Mouse (Mus musculus): ENCODE measurements at regions not wholly inside any gene's neighbourhood (a gene's known extent, or its start where the extent isn't known, plus 50 kb on each side); places are given as distances from the start of the nearest gene placed in this dataset.

- ATAC-seq, result no peak
Measured at GRCm38 (mm10) chr13:28898900-28899299, 54.6 kb downstream of the Sox4 start.

- no peak for ATAC-seq
Measured at GRCm38 (mm10) chr13:28892896-28893295, 60.6 kb downstream of the Sox4 start.

DNA sequence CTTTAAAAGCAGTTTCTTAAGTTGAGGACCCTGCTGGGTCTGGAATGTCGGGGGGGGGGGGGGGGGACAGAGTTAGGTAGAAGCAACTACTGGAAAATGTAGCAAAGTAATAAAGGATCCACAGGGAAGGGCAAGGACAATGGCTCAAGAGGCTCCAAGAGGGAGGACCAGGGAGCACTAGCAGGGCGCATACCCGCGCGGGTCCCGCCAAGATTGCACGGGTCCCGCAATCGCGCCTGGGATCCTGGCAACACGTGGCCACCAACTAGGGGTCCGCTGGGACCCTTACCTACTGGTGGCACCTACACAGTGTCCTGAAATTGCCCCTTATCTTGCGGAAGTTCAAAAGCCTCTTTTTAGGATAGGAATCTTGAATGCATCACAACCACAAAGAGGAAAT is 66.4 kb downstream of the Sox4 start:
- ATAC-seq, result no peak

GRCm38 (mm10) chr13:28886691-28887090 is 66.8 kb downstream of the Sox4 start:
- no peak for ATAC-seq

GRCm38 (mm10) chr13:28885083-28886037 is 68.2 kb downstream of the Sox4 start:
- no peak for ATAC-seq

DNA sequence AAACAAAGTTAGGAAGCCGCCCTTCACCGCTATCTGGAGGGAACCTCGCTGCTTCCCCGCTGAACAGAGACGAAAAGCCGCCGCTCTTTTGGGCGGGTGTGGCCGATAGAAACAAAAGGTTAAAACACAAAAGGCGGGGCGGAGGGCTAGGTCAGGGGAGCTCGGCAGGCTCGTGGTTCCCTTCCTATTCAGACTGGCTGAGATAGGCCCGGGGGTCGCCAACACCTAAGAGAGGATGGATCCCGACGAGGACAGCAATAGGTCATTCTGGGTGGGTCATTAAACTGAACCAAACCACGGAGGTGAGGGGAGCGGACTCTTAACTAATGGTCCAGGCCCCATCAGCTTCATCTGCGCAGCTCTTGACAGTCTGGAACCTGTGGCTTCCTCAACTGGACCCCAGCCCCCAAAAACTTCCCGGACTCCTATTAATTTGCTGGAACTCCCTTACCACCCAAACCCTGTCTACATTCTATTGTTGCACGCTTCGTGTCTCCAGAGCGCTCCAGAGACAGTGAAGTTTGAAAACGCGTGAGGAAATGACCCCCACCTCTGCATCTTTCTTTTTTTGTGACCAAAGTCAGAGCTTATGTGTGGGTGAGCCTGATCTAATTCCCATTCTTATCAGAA is 69.2 kb downstream of the Sox4 start:
- ATAC-seq, result no peak

DNA sequence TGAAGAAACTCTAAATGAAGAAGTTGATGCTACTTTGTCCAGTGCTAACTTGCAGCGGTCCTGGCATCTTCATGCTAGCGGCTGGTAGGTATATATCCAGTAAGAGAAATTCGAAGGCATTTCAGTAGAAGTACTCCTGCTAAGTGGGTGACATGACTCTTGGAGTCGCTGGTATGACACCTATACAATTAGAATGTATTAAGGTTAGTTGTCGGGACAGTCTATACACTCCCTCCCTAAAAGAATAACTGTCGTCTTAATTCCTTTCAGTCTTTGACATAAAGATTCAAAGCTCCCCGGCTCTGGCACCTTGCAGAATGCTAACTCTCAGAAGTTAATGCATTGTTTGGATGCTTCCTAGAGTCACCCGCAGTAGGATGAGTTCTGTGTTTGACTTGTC is 70.1 kb downstream of the Sox4 start:
- no peak for ATAC-seq

GRCm38 (mm10) chr13:28880888-28881287 is 72.6 kb downstream of the Sox4 start:
- no peak for ATAC-seq

DNA sequence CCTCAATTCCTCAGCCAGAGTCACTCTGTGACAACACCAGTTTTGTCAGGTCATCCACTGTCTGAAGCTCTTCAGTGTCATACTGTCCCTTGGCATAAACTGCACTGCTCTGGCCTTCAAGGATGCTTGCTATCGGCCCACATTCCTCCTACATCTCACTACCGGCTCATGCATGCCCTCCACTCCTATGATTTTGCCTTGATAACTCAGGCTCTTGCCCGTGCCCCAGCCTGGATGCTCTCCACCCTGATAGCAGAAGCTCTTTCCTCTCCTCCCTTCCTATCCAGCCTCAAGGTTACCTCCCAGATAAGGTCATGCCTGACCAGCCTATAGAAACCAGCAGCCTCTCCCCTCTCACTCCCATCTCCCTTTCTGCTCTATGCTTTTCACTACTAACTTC is 74.8 kb downstream of the Sox4 start:
- no peak for ATAC-seq

GRCm38 (mm10) chr13:28876771-28877170 is 76.7 kb downstream of the Sox4 start:
- no peak for ATAC-seq

DNA sequence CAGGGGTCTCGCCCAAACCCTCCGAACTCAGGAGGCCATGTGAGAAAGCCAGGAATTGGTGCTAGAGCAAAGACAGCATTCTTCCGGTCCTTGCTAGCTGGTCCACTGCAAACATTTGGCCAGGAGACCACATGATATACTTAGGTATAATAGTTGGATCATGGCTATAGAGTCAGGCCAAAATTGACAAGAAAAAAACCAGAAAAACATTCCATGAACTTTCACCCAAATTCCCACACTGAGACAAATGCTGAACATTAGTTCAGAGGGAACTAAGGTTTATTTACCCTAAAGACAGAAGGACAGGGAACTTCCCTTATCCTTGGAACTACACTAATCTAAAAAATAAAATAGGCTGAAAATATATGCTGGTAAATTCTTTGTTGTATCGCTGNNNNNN is 82.8 kb downstream of the Sox4 start:
- no peak for ATAC-seq

- ATAC-seq, result no peak
Measured at GRCm38 (mm10) chr13:28867210-28867609, 86.3 kb downstream of the Sox4 start.

DNA sequence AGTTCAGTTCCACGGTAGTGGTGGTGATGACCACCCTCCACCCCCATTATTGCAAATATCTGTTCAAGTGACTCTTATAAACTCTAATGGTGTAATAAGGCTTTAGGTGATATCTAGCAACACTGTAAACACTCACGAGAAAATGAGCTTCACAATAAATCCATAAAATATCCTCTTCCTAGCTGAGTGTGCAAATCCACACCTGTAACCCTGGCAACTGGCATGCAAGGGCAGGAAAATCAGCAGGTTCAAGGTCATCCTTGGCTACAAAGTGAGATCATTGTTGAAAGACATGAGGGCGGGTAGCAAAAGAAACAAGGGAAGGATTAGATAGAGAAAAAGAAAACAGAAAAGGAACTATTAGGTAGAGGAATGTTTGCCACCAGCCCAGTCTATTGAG is 86.8 kb downstream of the Sox4 start:
- ATAC-seq, result no peak

- ATAC-seq, result no peak
Measured at GRCm38 (mm10) chr13:28860601-28861000, 92.9 kb downstream of the Sox4 start.

DNA sequence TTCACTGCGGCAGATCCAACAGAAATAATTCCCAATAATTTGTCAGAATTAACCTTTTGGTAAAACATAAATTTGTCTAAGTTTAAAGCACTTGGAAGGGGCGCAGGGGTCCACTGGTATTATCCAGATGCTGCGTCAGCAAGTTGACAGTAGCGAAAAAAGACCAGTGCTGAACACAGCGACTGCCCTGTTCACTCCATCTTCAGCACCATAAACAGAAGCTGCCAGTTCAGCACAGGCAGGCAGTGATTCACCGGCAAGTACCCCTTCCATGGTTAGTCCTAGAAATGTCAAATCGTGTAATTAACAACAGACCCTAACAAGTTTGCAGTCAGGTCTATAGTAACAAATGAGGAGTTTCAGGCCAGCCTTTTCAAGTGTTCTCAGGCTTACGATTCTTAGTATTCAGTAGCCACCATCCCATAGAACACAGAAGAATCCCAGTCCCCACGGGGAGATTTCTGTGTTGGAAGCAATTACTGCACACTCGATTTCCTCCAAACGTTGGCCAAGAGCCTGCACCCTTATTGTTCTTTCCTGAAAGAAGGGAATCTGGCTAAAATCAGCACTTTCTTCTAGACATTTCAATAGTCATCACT is 93.6 kb downstream of the Sox4 start:
- no peak for ATAC-seq

GRCm38 (mm10) chr13:28858001-28858400 is 95.5 kb downstream of the Sox4 start:
- no peak for ATAC-seq

DNA sequence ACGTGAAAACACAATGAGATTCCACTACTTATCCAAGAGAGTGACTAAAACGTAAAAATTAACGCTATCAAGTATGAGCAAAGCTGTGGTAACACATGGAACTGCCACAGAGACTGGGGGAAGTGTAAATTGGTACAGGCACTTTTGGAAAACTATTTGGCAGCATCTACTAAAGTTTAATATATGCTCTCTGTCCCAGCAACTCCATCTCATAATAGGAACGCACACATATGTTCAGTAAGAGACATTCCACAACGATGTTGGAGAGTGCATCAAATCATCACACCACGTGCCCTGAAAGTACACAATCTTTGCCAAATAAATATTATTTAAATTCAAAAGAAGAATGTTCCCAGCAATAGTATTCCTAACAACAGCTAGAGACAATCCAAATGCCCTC is 96.3 kb downstream of the Sox4 start:
- ATAC-seq, result no peak

DNA sequence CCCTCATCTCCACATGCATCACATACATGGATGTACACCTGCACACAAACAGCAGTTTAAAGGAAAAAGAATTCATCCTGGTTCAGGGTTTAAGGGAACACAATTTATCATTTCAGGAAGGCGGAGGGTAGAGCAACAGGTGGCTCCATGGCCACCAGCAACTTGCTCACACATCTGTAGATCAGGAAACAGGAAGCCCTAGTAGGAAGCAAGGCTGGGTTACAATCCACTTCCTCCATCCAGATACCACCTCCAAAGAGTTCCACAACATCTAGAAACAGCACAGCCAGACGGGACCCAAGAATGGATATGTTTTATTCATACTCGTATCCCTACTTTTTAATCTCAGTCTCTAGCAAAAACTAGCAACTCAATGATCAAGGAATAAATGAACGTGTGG is 97.0 kb downstream of the Sox4 start:
- ATAC-seq, result no peak

DNA sequence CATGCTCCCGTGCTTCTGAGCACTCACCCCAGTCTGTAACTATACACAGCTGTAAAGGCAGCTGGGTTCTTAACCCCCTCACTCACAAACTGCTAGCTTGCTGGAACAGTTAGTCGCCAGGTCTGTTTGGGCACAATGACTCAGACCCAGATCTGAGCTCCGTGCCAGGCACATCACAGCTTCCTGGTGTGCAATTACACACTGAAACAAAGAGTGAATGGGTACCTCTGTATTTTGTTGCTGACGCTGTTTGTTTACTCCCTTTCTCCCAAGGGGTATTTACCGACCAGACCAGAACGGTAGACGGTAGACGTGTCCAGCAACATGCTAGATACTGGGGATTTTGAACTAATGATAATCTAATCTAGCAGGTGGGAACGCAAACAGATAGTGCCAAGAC is 99.3 kb downstream of the Sox4 start:
- no peak for ATAC-seq

DNA sequence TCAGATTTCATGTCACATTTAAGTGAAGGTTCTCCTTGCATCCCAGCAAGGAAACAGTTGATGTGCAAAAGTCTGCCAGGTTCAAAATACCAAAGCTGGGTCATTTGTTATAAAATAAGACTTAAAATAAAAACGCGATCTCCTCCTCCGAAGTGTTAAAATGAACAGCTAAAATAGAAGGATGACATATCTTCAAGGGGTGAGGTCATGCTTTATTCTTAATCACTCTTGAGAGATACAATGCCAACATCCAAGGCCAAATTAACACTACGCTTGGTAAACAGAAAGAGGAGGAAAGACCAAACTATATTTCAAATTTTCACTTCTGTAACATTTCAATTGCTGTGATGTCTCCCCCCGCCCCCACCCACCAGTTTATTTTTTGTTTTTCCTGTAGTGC is 105.2 kb downstream of the Sox4 start:
- ATAC-seq, result no peak

GRCm38 (mm10) chr13:28847478-28847877 is 106.0 kb downstream of the Sox4 start:
- ATAC-seq, result no peak

DNA sequence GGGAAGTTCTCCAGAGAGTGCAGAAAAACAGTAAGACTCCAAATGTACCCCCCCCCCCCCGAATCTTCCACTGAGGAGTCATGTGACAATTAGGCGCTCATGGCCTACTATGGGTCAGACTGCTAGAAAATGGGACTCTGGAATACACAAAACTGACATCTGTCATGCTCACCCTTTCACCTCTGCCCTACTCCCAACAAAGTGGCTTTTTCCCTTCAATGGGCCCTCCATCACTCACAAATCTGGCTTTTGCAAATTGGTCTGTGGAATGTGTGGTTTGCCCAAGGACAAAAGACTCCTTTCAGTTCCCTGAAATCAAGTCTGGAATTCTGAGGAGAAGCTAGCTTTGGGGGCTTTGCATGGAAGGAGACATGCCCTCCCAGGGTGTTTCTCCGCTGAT is 109.0 kb downstream of the Sox4 start:
- no peak for ATAC-seq

DNA sequence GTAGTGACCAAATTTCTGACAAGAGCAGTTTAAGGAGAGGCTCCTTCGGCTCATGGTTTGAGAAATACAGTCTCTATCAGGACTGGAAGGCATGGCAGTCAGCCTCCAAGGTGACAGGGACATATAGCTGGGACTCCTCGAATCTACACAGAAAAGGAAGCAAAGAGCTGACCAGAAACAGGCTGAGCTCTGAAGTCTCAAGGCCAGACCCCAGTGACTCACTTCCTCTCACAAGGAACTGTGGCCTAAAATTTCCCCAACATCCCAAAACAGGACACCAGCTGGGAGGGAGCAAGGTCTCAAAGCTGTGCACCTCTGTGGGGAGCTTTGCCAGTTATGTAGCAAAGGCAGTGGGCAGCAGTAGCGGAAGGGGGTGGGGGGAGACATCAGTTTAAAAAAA is 110.7 kb downstream of the Sox4 start:
- no peak for ATAC-seq

DNA sequence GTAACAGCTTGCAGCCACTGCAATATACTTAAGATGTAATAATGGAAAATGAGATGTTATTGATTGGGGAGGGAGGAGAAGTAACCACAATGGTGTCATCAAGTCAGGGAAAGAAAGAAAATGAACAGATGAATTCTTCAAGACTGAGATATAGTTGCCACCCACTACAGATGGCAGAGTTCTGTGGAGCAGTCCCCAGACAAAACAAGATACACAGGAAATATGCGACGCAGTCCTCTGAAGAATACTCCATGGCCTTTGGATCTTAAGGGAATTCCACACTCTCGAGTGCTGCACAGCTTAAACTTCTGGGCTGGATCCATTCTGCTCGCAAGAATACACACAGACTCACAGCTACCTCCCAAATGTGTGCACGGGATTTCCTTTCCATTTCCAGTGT is 113.4 kb downstream of the Sox4 start:
- no peak for ATAC-seq

Data from inflammation-experienced regulatory T-cells, adult 6 months (primary cell).